Mouse (Mus musculus) brain, embryonic 14.5 days (tissue): Measurements from ENCODE around the gene Serpinb3a. TPM values are rescaled to one million over a fixed set of nuclear protein-coding genes. Genes with fewer than 3 reads are reported as not detected.
"Not testable (repeated sequence)": the region's sequence is repeated elsewhere in the genome, so short reads cannot be mapped to it uniquely, and the experiment has no call there.

Source experiments
- DNase-seq: peaks from one replicate; pipeline ENCODE4 v3.0.0-alpha.2; 2011; ENCODE audit warnings: low read depth
- CTCF ChIP-seq: fragments of 200-500 bp; IDR thresholded peaks from 2 replicates; pipeline ENCODE4 v1.5.1; 2012; ENCODE audit warnings: inconsistent platforms, mild to moderate bottlenecking, moderate library complexity, borderline replicate concordance; ENCODE audit not compliant: insufficient read depth, insufficient read length; ENCODE audit errors: extremely low read depth
- POLR2A ChIP-seq: fragments of 200-500 bp; IDR thresholded peaks from 2 replicates; pipeline ENCODE4 v1.6.1; 2012; ENCODE audit warnings: mild to moderate bottlenecking, inconsistent platforms, borderline replicate concordance; ENCODE audit not compliant: poor library complexity, insufficient read depth, insufficient read length, severe bottlenecking; ENCODE audit errors: extremely low read depth
- polyA plus RNA-seq: library from polyadenylated mRNA; depleted of rRNA; stranded (reverse); fragments of >200 nt; gene quantifications from 2 replicates; pipeline ENCODE4 v1.2.3, GENCODE M21; 2012; rRNA removed

Serpinb3a gene
- polyA plus RNA-seq, result 0.39 TPM in 1 of 2 replicates, not detected in the other

DNA sequence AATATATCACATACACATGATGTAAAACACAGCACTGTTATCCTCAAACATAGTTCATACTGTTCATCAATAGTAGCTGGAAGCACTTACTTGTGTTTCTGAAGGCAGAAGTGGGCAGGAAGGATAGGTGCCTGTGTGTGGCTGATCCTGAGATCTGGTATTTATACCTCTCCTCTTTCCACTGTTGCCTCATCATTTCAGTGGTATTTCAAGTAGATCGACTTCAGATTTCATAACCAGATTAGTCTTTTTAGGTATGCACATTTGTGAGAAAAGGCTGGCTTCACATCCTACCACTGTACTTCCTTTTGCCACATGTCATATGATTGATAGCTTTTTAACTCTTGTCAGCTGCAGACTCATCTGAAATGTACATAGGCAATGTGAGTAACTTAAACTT lies at the start of gene Serpinb3a:
Serpinb3a (minus strand) TSS at position 101 of the 400 bp plus-strand sequence.
- DNase-seq, result no peak
- TF ChIP-seq CTCF, result no peak
- no peak for TF ChIP-seq POLR2A

DNA sequence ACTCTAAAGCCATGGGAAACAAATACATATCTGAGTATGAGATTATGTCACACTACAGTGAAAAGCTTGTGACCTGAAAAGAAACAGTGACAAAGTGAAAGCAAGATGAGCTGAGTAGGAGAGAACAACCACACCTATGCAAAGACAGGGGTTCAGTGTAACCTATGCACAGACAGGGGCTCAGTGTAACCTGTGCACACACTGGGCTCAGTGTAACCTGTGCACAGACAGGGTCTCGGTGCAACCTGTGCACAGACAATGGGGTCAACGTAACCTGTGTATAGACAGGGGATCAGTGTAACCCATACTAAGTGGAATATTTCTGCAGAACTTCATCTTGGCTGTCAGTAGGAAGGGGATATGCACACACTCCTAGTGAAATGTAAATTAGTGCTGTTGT lies 46.3 kb upstream of the Serpinb3a start:
- no peak for DNase-seq
- TF ChIP-seq CTCF (no peak), POLR2A (no peak)

GRCm38 (mm10) chr1:107083406-107083805 lies 31.3 kb upstream of the Serpinb3a start, which contains the start of gene Serpinb3d:
Gene Serpinb3d (minus strand): TSS chr1:107083506.
- DNase-seq, result no peak
- no peak for TF ChIP-seq POLR2A
- no peak for TF ChIP-seq CTCF

DNA sequence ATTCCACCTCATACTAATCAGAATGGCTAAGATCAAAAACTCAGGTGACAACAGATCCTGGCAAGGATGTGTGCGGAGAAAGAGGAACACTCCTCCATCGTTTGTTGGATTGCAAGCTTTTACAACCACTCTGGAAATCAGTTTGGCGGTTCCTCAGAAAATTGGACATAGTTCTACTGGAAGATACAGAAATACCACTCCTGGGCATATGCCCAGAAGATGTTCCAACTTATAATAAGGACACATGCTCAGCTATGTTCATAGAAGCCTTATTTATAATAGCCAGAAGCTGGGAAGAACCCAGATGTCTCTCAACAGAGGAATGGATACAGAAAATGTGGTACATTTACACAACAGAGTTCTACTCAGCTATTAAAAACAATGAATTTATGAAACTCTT lies 17.9 kb downstream of the Serpinb3a start:
- not testable (repeated sequence) for DNase-seq

GRCm38 (mm10) chr1:107025886-107026285 lies 26.2 kb downstream of the Serpinb3a start:
- DNase-seq, result no peak
- TF ChIP-seq CTCF (no peak), POLR2A (no peak)

- TF ChIP-seq CTCF, result no peak
- TF ChIP-seq POLR2A, result no peak
- no peak for DNase-seq
These were observed 36.9 kb downstream of the Serpinb3a start for GRCm38 (mm10) chr1:107015210-107015609.

DNA sequence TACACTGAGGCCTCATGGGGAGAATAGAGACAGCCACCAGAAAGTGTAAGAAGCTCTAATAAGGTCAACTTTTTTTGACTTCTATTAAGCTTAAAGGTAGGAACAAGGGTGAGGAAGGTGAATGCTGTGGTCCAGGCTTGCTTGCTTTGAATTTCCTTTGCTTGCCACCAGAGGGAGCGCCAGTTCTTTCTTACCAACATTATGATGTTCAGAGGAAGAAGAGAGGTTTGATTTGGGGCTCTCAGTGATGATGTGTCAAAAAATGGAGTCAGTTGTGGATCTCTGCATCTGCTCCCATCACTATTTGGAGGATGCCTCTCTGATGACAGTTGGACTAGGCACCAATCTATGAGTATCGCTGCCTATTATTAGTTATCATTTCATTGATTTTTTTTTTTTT lies 37.6 kb downstream of the Serpinb3a start:
- TF ChIP-seq CTCF (peak; percentile 68), POLR2A (no peak)
- peak; percentile 48 for DNase-seq

DNA sequence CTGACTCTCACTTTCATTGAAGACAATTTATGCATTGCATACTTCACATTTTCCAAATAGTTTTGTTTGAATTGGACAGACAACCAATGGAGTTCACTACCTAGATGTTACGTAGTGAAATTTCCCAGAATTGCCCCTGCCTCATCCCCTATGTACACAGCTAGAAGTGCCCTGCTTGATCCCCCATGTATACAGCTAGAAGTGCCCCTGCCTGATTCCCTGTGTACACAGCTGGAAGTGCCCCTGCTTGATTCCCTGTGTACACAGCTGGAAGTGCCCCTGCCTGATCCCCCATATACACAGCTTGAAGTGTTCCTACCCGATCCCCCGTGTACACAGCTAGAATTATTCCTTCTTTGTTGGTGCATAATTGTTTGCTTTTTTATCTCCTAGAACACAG lies 45.8 kb downstream of the Serpinb3a start:
- no peak for TF ChIP-seq POLR2A
- no peak for TF ChIP-seq CTCF
- DNase-seq, result no peak

GRCm38 (mm10) chr1:107001754-107002153 lies 50.3 kb downstream of the Serpinb3a start:
- TF ChIP-seq CTCF (no peak), POLR2A (no peak)
- DNase-seq, result no peak

DNA sequence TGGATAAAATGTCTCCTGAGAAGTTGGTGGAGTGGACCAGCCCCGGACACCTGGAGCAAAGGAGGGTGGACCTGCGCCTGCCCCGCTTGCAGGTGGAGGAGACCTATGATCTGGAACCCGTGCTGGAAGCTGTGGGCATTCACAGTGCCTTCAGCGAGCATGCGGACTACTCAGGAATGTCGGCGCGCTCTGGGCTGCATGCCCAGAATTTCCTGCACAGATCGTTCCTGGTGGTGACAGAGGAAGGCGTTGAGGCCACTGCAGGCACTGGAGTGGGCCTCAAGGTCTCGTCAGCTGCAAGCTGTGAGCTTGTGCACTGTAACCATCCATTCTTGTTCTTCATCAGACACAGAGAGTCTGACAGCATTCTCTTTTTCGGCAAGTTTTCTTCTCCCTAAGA lies 51.7 kb downstream of the Serpinb3a start:
- peak; percentile 62 for DNase-seq
- TF ChIP-seq POLR2A (no peak), CTCF (no peak)

Other genes starting within 250 kb of the Serpinb3a start
- 0.10 and 0.40 TPM in 2 replicates for gene Serpinb5, start 191.1 kb downstream of the Serpinb3a start, polyA plus RNA-seq
- 0.12 and 0.55 TPM in 2 replicates for gene Serpinb12, start 117.9 kb downstream of the Serpinb3a start, polyA plus RNA-seq
- gene Serpinb13, start 71.3 kb downstream of the Serpinb3a start, polyA plus RNA-seq, result not detected in 2 replicates
- gene Serpinb3d, start 31.2 kb upstream of the Serpinb3a start, polyA plus RNA-seq, result not detected in 2 replicates
- gene Serpinb3b, start 226.1 kb upstream of the Serpinb3a start, polyA plus RNA-seq, result 0.06 TPM in 1 of 2 replicates, not detected in the other
- 0.19 and 0.33 TPM in 2 replicates for gene Serpinb3c, start 226.1 kb upstream of the Serpinb3a start, polyA plus RNA-seq